Mouse (Mus musculus): ENCODE measurements at regions not wholly inside any gene's neighbourhood (a gene's known extent, or its start where the extent isn't known, plus 50 kb on each side); places are given as distances from the start of the nearest gene placed in this dataset.

DNA sequence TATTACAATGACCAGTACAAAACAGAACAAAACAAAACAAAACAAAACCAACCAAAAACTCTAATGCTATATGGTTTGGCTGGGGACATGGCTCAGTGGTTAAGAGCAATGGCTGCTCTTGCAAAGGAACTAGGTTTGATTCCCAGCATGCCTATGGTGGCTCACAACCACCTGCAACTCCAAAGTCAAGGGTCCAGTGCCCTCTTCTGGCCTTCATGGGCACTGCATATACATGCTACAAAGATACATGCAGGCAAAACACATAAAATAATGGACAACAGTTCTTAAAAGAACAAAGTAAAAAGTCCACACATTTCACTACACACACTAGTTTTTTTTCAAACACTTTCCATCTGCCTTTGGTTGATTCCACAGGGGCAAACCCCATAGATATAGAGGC is 169.7 kb upstream of the Mocs1 start:
- ATAC-seq (replicated peaks; ENCODE audit: low FRiP score): no peak
- no peak overlapping the region for H3K27ac ChIP-seq (ENCODE audit: low read depth, low read length)
- H3K4me2 ChIP-seq: no peak overlapping the region
- no peak overlapping the region for H3K4me3 ChIP-seq (ENCODE audit: low read depth, low read length)
- H3K36me3 ChIP-seq (ENCODE audit: control insufficient read depth, insufficient read depth, low read length): no peaks in the 10 kb centered on the region
- no peaks in the 10 kb centered on the region for H3K9me3 ChIP-seq (ENCODE audit: control insufficient read depth, low read length)
- DNase-seq (ENCODE audit: low spot score): no peak
- H3K27me3 ChIP-seq (replicated peaks; ENCODE audit: control insufficient read depth, insufficient read depth, low read length): no peaks in the 10 kb centered on the region
- no peak overlapping the region for H3K9ac ChIP-seq (ENCODE audit: low read depth, low read length)
- H3K4me1 ChIP-seq (replicated peaks; ENCODE audit: control insufficient read depth, insufficient read depth, low read length): no peaks in the 10 kb centered on the region

DNA sequence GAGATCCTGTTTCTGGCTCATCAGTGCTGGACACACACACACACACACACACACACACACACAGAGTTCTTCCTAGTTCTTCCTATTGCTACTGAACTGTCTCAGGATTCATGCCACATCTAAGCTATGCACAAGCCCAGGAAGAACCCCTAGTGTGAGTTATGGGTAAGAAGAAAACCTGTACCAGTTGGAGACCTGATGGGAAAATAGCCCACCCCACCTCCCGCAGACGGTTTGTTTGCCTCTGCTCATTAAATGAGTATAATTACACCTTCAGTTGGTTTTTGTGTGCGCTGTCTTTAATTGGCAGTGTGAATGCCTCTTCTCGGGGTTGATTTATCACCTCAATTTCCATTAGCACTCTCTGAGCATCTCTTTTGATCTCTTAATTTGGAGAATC is 165.8 kb upstream of the Mocs1 start:
- ATAC-seq (replicated peaks; ENCODE audit: low FRiP score) (no peak), DNase-seq (ENCODE audit: low spot score) (no peak)
- no peaks in the 10 kb centered on the region for H3K36me3 ChIP-seq (ENCODE audit: control insufficient read depth, insufficient read depth, low read length)
- no peaks in the 10 kb centered on the region for H3K27me3 ChIP-seq (replicated peaks; ENCODE audit: control insufficient read depth, insufficient read depth, low read length)
- no peak overlapping the region for H3K27ac ChIP-seq (ENCODE audit: low read depth, low read length)
- H3K9me3 ChIP-seq (ENCODE audit: control insufficient read depth, low read length): no peaks in the 10 kb centered on the region
- WGBS: 66% methylated on average over 4 of the region's 4 CpGs
- no peak overlapping the region for H3K4me2 ChIP-seq
- no peak overlapping the region for H3K4me3 ChIP-seq (ENCODE audit: low read depth, low read length)
- H3K4me1 ChIP-seq (replicated peaks; ENCODE audit: control insufficient read depth, insufficient read depth, low read length): no peaks in the 10 kb centered on the region
- H3K9ac ChIP-seq (ENCODE audit: low read depth, low read length): no peak overlapping the region

- DNase-seq (ENCODE audit: low spot score) (no peak), ATAC-seq (replicated peaks; ENCODE audit: low FRiP score) (no peak)
- 0 out of 2 replicates have a peak, but pooled peaks cover 2% of the 10 kb centered on the region for H3K9me3 ChIP-seq (ENCODE audit: control insufficient read depth, low read length)
- H3K9ac ChIP-seq (ENCODE audit: low read depth, low read length): no peak overlapping the region
- H3K27me3 ChIP-seq (replicated peaks; ENCODE audit: control insufficient read depth, insufficient read depth, low read length): no peaks in the 10 kb centered on the region
- no peaks in the 10 kb centered on the region for H3K4me1 ChIP-seq (replicated peaks; ENCODE audit: control insufficient read depth, insufficient read depth, low read length)
- WGBS: 77% methylated on average over 4 of the region's 4 CpGs
- no peak overlapping the region for H3K27ac ChIP-seq (ENCODE audit: low read depth, low read length)
- H3K36me3 ChIP-seq (ENCODE audit: control insufficient read depth, insufficient read depth, low read length): no peaks in the 10 kb centered on the region
- no peak overlapping the region for H3K4me2 ChIP-seq
- no peak overlapping the region for H3K4me3 ChIP-seq (ENCODE audit: low read depth, low read length)
Observed at GRCm38 (mm10) chr17:49266343-49266742, 161.8 kb upstream of the Mocs1 start.

- no peak overlapping the region for H3K4me2 ChIP-seq
- H3K4me3 ChIP-seq (ENCODE audit: low read depth, low read length): no peak overlapping the region
- 78% methylated on average over 7 of the region's 7 CpGs for WGBS
- no peaks in the 10 kb centered on the region for H3K27me3 ChIP-seq (replicated peaks; ENCODE audit: control insufficient read depth, insufficient read depth, low read length)
- ATAC-seq (replicated peaks; ENCODE audit: low FRiP score) (no peak), DNase-seq (ENCODE audit: low spot score) (no peak)
- 0 out of 2 replicates have a peak, but pooled peaks cover 2% of the 10 kb centered on the region for H3K9me3 ChIP-seq (ENCODE audit: control insufficient read depth, low read length)
- H3K27ac ChIP-seq (ENCODE audit: low read depth, low read length): no peak overlapping the region
- no peak overlapping the region for H3K9ac ChIP-seq (ENCODE audit: low read depth, low read length)
- H3K36me3 ChIP-seq (ENCODE audit: control insufficient read depth, insufficient read depth, low read length): no peaks in the 10 kb centered on the region
- no peaks in the 10 kb centered on the region for H3K4me1 ChIP-seq (replicated peaks; ENCODE audit: control insufficient read depth, insufficient read depth, low read length)
Observed at GRCm38 (mm10) chr17:49269943-49270342, 158.2 kb upstream of the Mocs1 start.

GRCm38 (mm10) chr17:49272661-49273448 is 155.3 kb upstream of the Mocs1 start:
- no peak for DNase-seq (ENCODE audit: low spot score)
- H3K27ac ChIP-seq (ENCODE audit: low read depth, low read length): no peak overlapping the region
- H3K4me1 ChIP-seq (replicated peaks; ENCODE audit: control insufficient read depth, insufficient read depth, low read length): no peaks in the 10 kb centered on the region

GRCm38 (mm10) chr17:49274936-49275335 is 153.2 kb upstream of the Mocs1 start:
- 0 out of 2 replicates have a peak, but pooled peaks cover 2% of the 10 kb centered on the region for H3K9me3 ChIP-seq (ENCODE audit: control insufficient read depth, low read length)

More at GRCm38 (mm10) chr17:49272661-49273448, 155.3 kb upstream of the Mocs1 start:
- H3K9me3 ChIP-seq (ENCODE audit: control insufficient read depth, low read length): 0 out of 2 replicates have a peak, but pooled peaks cover 2% of the 10 kb centered on the region
- no peak overlapping the region for H3K4me2 ChIP-seq
- H3K27me3 ChIP-seq (replicated peaks; ENCODE audit: control insufficient read depth, insufficient read depth, low read length): no peaks in the 10 kb centered on the region
- no peak overlapping the region for H3K9ac ChIP-seq (ENCODE audit: low read depth, low read length)
- ATAC-seq (replicated peaks; ENCODE audit: low FRiP score): no peak
- WGBS: 71% methylated on average over 11 of the region's 11 CpGs
- no peak overlapping the region for H3K4me3 ChIP-seq (ENCODE audit: low read depth, low read length)
- H3K36me3 ChIP-seq (ENCODE audit: control insufficient read depth, insufficient read depth, low read length): no peaks in the 10 kb centered on the region

DNA sequence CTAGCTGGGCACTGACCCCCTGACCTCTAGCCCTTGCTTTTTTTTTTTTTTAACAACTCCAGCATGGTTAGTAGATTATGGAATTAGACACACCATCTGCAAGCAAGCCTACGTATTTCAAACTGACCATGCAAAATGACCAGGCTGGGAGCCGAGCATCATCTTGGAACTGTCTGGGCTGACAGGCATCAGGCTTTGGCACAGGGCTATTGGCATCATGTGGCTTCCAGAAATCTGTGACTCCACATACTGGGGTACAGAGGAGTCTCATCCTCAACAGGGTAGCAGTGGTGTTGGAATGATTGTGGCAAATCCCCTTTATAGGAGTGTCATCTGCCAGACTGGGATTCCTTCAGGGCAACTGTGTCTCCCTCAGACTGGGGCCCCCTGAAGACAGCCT is 152.7 kb upstream of the Mocs1 start:
- Histone ChIP-seq H3K4me3 (ENCODE audit: low read depth, low read length) (no peak overlapping the region), H3K4me2 (no peak overlapping the region), H3K9ac (ENCODE audit: low read depth, low read length) (no peak overlapping the region), H3K4me1 (replicated peaks; ENCODE audit: control insufficient read depth, insufficient read depth, low read length) (no peaks in the 10 kb centered on the region), H3K27me3 (replicated peaks; ENCODE audit: control insufficient read depth, insufficient read depth, low read length) (no peaks in the 10 kb centered on the region), H3K36me3 (ENCODE audit: control insufficient read depth, insufficient read depth, low read length) (no peaks in the 10 kb centered on the region), H3K27ac (ENCODE audit: low read depth, low read length) (no peak overlapping the region), H3K9me3 (ENCODE audit: control insufficient read depth, low read length) (0 out of 2 replicates have a peak, but pooled peaks cover 2% of the 10 kb centered on the region)
- 75% methylated on average over 2 of the region's 2 CpGs for WGBS
- no peak for ATAC-seq (replicated peaks; ENCODE audit: low FRiP score)
- DNase-seq (ENCODE audit: low spot score): no peak

More at GRCm38 (mm10) chr17:49274936-49275335, 153.2 kb upstream of the Mocs1 start:
- H3K9ac ChIP-seq (ENCODE audit: low read depth, low read length): no peak overlapping the region
- DNase-seq (ENCODE audit: low spot score): no peak
- H3K36me3 ChIP-seq (ENCODE audit: control insufficient read depth, insufficient read depth, low read length): no peaks in the 10 kb centered on the region
- 84% methylated on average over 3 of the region's 3 CpGs for WGBS
- no peak for ATAC-seq (replicated peaks; ENCODE audit: low FRiP score)
- H3K4me2 ChIP-seq: no peak overlapping the region
- H3K4me3 ChIP-seq (ENCODE audit: low read depth, low read length): no peak overlapping the region
- no peaks in the 10 kb centered on the region for H3K27me3 ChIP-seq (replicated peaks; ENCODE audit: control insufficient read depth, insufficient read depth, low read length)
- H3K27ac ChIP-seq (ENCODE audit: low read depth, low read length): no peak overlapping the region
- no peaks in the 10 kb centered on the region for H3K4me1 ChIP-seq (replicated peaks; ENCODE audit: control insufficient read depth, insufficient read depth, low read length)

GRCm38 (mm10) chr17:49275916-49276315 is 152.2 kb upstream of the Mocs1 start:
- Histone ChIP-seq H3K27ac (ENCODE audit: low read depth, low read length) (no peak overlapping the region), H3K27me3 (replicated peaks; ENCODE audit: control insufficient read depth, insufficient read depth, low read length) (no peaks in the 10 kb centered on the region), H3K4me1 (replicated peaks; ENCODE audit: control insufficient read depth, insufficient read depth, low read length) (no peaks in the 10 kb centered on the region), H3K36me3 (ENCODE audit: control insufficient read depth, insufficient read depth, low read length) (no peaks in the 10 kb centered on the region), H3K9me3 (ENCODE audit: control insufficient read depth, low read length) (no peaks in the 10 kb centered on the region), H3K4me2 (no peak overlapping the region), H3K4me3 (ENCODE audit: low read depth, low read length) (no peak overlapping the region), H3K9ac (ENCODE audit: low read depth, low read length) (no peak overlapping the region)
- WGBS: 86% methylated on average over 2 of the region's 2 CpGs
- DNase-seq (ENCODE audit: low spot score) (no peak), ATAC-seq (replicated peaks; ENCODE audit: low FRiP score) (no peak)

DNA sequence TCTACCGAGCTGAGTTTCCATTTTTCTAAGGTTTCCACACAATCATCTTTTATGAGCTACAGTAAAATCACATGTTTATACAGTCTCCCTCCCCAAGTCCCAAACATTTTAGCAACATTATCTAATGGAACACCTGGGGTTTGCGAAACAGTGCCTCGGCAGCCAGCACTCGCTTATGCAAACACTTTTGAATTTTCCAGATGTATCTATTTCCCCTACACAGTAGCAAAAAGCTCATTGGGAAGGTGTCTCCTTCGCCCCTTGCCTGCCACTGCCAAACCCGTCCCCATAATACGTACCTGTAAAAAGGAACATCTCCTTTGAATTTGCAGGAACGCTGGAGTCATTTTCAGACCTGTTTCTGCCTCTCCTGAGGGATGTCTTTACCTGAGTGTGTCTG is 149.6 kb upstream of the Mocs1 start:
- WGBS: 80% methylated on average over 8 of the region's 8 CpGs
- Histone ChIP-seq H3K4me2 (no peak overlapping the region), H3K27ac (ENCODE audit: low read depth, low read length) (no peak overlapping the region), H3K27me3 (replicated peaks; ENCODE audit: control insufficient read depth, insufficient read depth, low read length) (no peaks in the 10 kb centered on the region), H3K4me3 (ENCODE audit: low read depth, low read length) (no peak overlapping the region), H3K9me3 (ENCODE audit: control insufficient read depth, low read length) (peaks cover 2% of the 10 kb centered on the region), H3K4me1 (replicated peaks; ENCODE audit: control insufficient read depth, insufficient read depth, low read length) (no peaks in the 10 kb centered on the region), H3K36me3 (ENCODE audit: control insufficient read depth, insufficient read depth, low read length) (no peaks in the 10 kb centered on the region), H3K9ac (ENCODE audit: low read depth, low read length) (no peak overlapping the region)
- DNase-seq (ENCODE audit: low spot score) (no peak), ATAC-seq (replicated peaks; ENCODE audit: low FRiP score) (no peak)

Data from liver, embryonic 11.5 days (tissue).